In genomic region chr13:28959458-28959978, GRCm38 (mm10) we compare ENCODE assay signal across 8 mouse cellular contexts. TPM values are rescaled to one million over a fixed set of nuclear protein-coding genes. Genes with fewer than 3 reads are reported as not detected.
DNase-seq lines count a peak whose midpoint lies in the region; ATAC-seq and TF ChIP-seq lines count a peak whose summit lies in the region.

No protein-coding gene starts in this region.

- peak; percentile 54; the same call in 1 of the 2 replicates for ATAC-seq in erythroid progenitor cell, adult 5-6 weeks (replicated peaks; ENCODE audit: low FRiP score, poor library complexity, severe bottlenecking)
- ATAC-seq in heart, embryonic 12.5 days (ENCODE audit: insufficient number of reproducible peaks, low FRiP score), result 0 out of 2 replicates have a peak, but pooled peaks have one; percentile 63
- peak; percentile 54 for ATAC-seq in kidney, embryonic 15.5 days (replicated peaks; ENCODE audit: low FRiP score)
- peak; percentile 45 for ATAC-seq in monocyte, adult 5-6 weeks (replicated peaks; ENCODE audit: insufficient number of reproducible peaks, low FRiP score, low TSS enrichment, poor library complexity, severe bottlenecking)

- no peaks in the 10 kb centered on the region for H3K27me3 ChIP-seq in heart, embryonic 12.5 days (replicated peaks)
- no peaks in the 10 kb centered on the region for H3K27me3 ChIP-seq in kidney, embryonic 15.5 days
- no peaks in the 10 kb centered on the region for H3K27me3 ChIP-seq in liver, adult 2 months (ENCODE audit: control insufficient read depth, insufficient read depth, low read length)

- peak overlapping the region; percentile 68 for H3K4me3 ChIP-seq in brown adipose tissue, adult 24 weeks (ENCODE audit: insufficient read depth, low read depth, low read length)
- peak overlapping the region; percentile 67 for H3K4me3 ChIP-seq in heart, embryonic 12.5 days
- peak overlapping the region; percentile 49 for H3K4me3 ChIP-seq in kidney, embryonic 15.5 days (replicated peaks)
- H3K4me3 ChIP-seq in liver, adult 2 months (ENCODE audit: insufficient read depth, low read depth, low read length), result peak overlapping the region; percentile 42; the same call in 1 of the 2 replicates

- 1% methylated on average over 31 of the region's 31 CpGs for WGBS in heart, embryonic 12.5 days
- WGBS in kidney, embryonic 15.5 days, result 2% methylated on average over 31 of the region's 31 CpGs
- 4% methylated on average over 31 of the region's 31 CpGs for WGBS in liver, adult 2 months

- peak; percentile 66 for TF ChIP-seq CTCF in liver, adult 2 months (IDR thresholded peaks at IDR 0.05; ENCODE audit: low read depth, low read length)

- 0 out of 2 replicates have a peak, but pooled peaks cover 4% of the 10 kb centered on the region for H3K9me3 ChIP-seq in heart, embryonic 12.5 days (replicated peaks)
- no peaks in the 10 kb centered on the region for H3K9me3 ChIP-seq in kidney, embryonic 15.5 days (replicated peaks)

- TF ChIP-seq POLR2A in liver, adult 2 months (IDR thresholded peaks at IDR 0.05; ENCODE audit: extremely low read depth, insufficient read depth, low read length), result no peak

- peak overlapping the region; percentile 89 for H3K4me2 ChIP-seq in heart, embryonic 12.5 days
- peak overlapping the region; percentile 92 for H3K4me2 ChIP-seq in kidney, embryonic 15.5 days

- peak overlapping the region; percentile 75 for H3K9ac ChIP-seq in heart, embryonic 12.5 days
- H3K9ac ChIP-seq in kidney, embryonic 15.5 days, result peak overlapping the region; percentile 53
- 0 out of 2 replicates have a peak overlapping the region, but pooled peaks have one; percentile 16 for H3K9ac ChIP-seq in liver, adult 2 months (ENCODE audit: low read depth, low read length)

- H3K79me2 ChIP-seq in liver, adult 2 months (ENCODE audit: control insufficient read depth, insufficient read depth, low read length), result no peaks in the 10 kb centered on the region

- no peaks in the 10 kb centered on the region for H3K36me3 ChIP-seq in heart, embryonic 12.5 days
- H3K36me3 ChIP-seq in kidney, embryonic 15.5 days, result no peaks in the 10 kb centered on the region
- no peaks in the 10 kb centered on the region for H3K36me3 ChIP-seq in liver, adult 2 months (ENCODE audit: control insufficient read depth, insufficient read depth, low read length)

- H3K27ac ChIP-seq in brown adipose tissue, adult 24 weeks (replicated peaks; ENCODE audit: low read depth, low read length), result no peak overlapping the region
- H3K27ac ChIP-seq in heart, embryonic 12.5 days (ENCODE audit: poor library complexity, severe bottlenecking), result peak overlapping the region; percentile 99
- H3K27ac ChIP-seq in kidney, embryonic 15.5 days, result peak overlapping the region; percentile 89
- no peak overlapping the region for H3K27ac ChIP-seq in liver, adult 2 months (replicated peaks; ENCODE audit: insufficient read depth, low read depth, low read length)

- peak; percentile 83 to 85 for DNase-seq in B cell, adult 2 months
- peak; percentile 17 for DNase-seq in liver, adult 2 months (ENCODE audit: extremely low read depth, low read depth, low spot score)
- peak; percentile 68 to 71 for DNase-seq in spleen, postnatal 14 days (ENCODE audit: low spot score in 2 of 2)

- H3K4me1 ChIP-seq in brown adipose tissue, adult 24 weeks (ENCODE audit: control insufficient read depth, insufficient read depth, insufficient read length, low read length), result no peaks in the 10 kb centered on the region
- peaks cover 3% of the 10 kb centered on the region; the same call in 1 of the 2 replicates for H3K4me1 ChIP-seq in heart, embryonic 12.5 days (replicated peaks)
- H3K4me1 ChIP-seq in kidney, embryonic 15.5 days, result peaks cover 19% of the 10 kb centered on the region
- no peaks in the 10 kb centered on the region for H3K4me1 ChIP-seq in liver, adult 2 months (ENCODE audit: control insufficient read depth, insufficient read depth, low read length)

RNA-seq across cellular contexts. Expression of gene Sox4, which starts 6.0 kb away (rescaled TPM):
- polyA plus RNA-seq in brown adipose tissue, adult 24 weeks (2012; ENCODE audit: insufficient read depth, insufficient read length, missing spikeins), result 3.3 and 5.2 TPM in 2 replicates
- 4.3 and 8.4 TPM in 2 replicates for total RNA-seq in erythroid progenitor cell, adult 5-6 weeks (2015; ENCODE audit: low replicate concordance)
- 1.9 and 5.0 TPM in 2 replicates for total RNA-seq in erythroid progenitor cell, adult 5-6 weeks (2017; ENCODE audit: low replicate concordance)
- 78.2 and 84.1 TPM in 2 replicates for polyA plus RNA-seq in heart, embryonic 12.5 days (2016; fragmentation: Nextera tagmentation; extraction: Ambion mirVana)
- polyA plus RNA-seq in kidney, embryonic 15.5 days (2015; fragmentation: Nextera tagmentation; extraction: Ambion mirVana), result 49.0 and 50.1 TPM in 2 replicates
- total RNA-seq in liver, adult 2 months (2014; rRNA removed), result 0.46 and 1.0 TPM in 2 replicates
- 0.60 and 0.86 TPM in 2 replicates for polyA plus RNA-seq in liver, adult 2 months (2012; rRNA removed)
- total RNA-seq in monocyte, adult 5-6 weeks (2017), result 0.29 to 2.4 TPM (median 0.43 TPM) in 3 replicates

Comparison
In these comparisons a context has a peak if more than half of its experiments do, and no peak if none do; other contexts are left out.
1. DNase-seq: peak in every context shown above with its lines; median percentile 84 in B cell, adult 2 months; 70 in spleen, postnatal 14 days; 17 in liver, adult 2 months.
2. H3K27ac ChIP-seq: peak in heart, embryonic 12.5 days (single experiment) and kidney, embryonic 15.5 days (single experiment); none in brown adipose tissue, adult 24 weeks (single experiment) and liver, adult 2 months (single experiment).
3. H3K9ac ChIP-seq: peak in every context shown above with its lines; median percentile 75 in heart, embryonic 12.5 days; 53 in kidney, embryonic 15.5 days; 16 in liver, adult 2 months.
4. Peak in every context shown above with its lines, with median percentiles within 50 percentile points of each other: H3K4me3 ChIP-seq and ATAC-seq.